Mouse (Mus musculus): Measurements from ENCODE around the gene Vmn1r193. TPM values are rescaled to one million over a fixed set of nuclear protein-coding genes. Genes with fewer than 3 reads are reported as not detected.
"Not testable (repeated sequence)": the region's sequence is repeated elsewhere in the genome, so short reads cannot be mapped to it uniquely, and the experiment has no call there.

The Vmn1r193 gene
- not detected in 2 replicates for polyA plus RNA-seq (2015; fragmentation: Nextera tagmentation; extraction: Ambion mirVana)

DNA sequence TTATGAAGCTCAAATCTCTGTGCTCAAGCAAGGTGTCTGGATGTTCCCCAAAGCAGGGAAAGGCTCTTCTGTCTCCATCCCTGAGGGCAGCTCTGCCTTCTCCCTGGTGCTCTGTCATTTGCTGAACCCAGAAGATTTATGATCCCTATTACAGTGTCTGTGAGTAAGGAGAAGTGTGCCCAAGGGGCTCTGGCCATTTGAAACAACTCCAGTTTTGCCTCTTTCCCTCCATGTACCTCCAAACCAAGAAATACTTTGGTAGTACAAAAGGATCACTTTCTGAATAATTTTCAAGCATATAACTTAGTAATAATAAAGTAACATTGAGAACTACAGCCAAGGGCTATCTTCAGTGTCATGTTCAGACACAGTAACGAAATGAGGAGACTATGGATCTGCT lies at the start of gene Vmn1r193:
Vmn1r193 (minus strand) TSS at position 101 of the 400 bp plus-strand sequence.
- H3K4me1 ChIP-seq (replicated peaks); H3K9me3 ChIP-seq (replicated peaks); H3K4me3 ChIP-seq; H3K36me3 ChIP-seq; ATAC-seq (replicated peaks; ENCODE audit: insufficient number of reproducible peaks, insufficient read depth, low FRiP score, low read depth); H3K9ac ChIP-seq; H3K27ac ChIP-seq; H3K4me2 ChIP-seq; H3K27me3 ChIP-seq: not testable (repeated sequence)
- WGBS: 71% methylated on average over 1 of the region's 1 CpGs

DNA sequence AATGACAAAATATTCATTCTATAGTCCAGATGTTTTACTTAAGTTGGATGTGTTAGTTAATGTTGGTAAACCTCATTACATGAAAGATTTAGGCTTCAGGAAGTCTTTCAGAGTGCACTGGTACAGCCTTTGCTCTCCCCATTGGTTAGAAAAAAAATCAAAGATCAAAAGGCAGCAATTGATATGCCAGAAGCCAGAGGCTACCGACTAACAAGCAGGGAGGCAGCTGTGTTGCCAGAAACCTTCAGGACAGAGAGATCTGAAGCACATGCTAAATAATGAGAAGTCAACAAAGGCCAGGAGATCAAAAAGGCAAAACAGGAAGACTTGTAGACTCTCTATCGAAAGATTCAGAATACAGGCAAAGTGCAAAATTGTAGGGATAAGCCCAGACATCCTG lies 48.8 kb upstream of the Vmn1r193 start:
- WGBS: 38% methylated on average over 2 of the region's 2 CpGs
- Histone ChIP-seq H3K4me1 (replicated peaks) (no peaks in the 10 kb centered on the region), H3K27me3 (no peaks in the 10 kb centered on the region), H3K9me3 (replicated peaks) (no peaks in the 10 kb centered on the region), H3K4me2 (no peak overlapping the region), H3K4me3 (no peak overlapping the region), H3K27ac (no peak overlapping the region), H3K9ac (no peak overlapping the region), H3K36me3 (no peaks in the 10 kb centered on the region)
- ATAC-seq (replicated peaks; ENCODE audit: insufficient number of reproducible peaks, insufficient read depth, low FRiP score, low read depth): no peak

DNA sequence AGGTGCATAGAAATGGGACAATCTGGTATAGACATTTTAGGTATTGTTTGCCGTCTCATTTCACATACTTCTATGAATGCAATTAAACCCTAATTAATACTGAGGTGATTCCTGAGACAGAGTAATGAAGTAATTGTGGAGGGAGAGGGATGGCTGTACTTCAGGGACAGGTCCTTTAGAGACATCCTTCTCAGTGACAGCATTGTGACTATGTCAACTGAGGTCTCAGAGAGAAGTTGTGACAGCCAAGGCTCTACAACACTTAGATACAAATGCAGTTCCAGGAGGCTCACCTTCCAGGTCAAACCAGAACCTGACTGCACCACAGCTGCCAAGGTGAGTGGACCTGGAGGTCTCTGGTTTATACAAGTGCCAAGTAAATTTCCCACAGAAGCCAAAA lies 47.3 kb upstream of the Vmn1r193 start, which contains the start of gene Vmn1r195:
Vmn1r195 (plus strand) TSS at position 301 of the 400 bp plus-strand sequence.
- 90% methylated on average over 1 of the region's 1 CpGs for WGBS
- H3K4me3 ChIP-seq; H3K27me3 ChIP-seq; H3K27ac ChIP-seq; H3K4me2 ChIP-seq; H3K9ac ChIP-seq; ATAC-seq (replicated peaks; ENCODE audit: insufficient number of reproducible peaks, insufficient read depth, low FRiP score, low read depth); H3K4me1 ChIP-seq (replicated peaks); H3K9me3 ChIP-seq (replicated peaks); H3K36me3 ChIP-seq: not testable (repeated sequence)

DNA sequence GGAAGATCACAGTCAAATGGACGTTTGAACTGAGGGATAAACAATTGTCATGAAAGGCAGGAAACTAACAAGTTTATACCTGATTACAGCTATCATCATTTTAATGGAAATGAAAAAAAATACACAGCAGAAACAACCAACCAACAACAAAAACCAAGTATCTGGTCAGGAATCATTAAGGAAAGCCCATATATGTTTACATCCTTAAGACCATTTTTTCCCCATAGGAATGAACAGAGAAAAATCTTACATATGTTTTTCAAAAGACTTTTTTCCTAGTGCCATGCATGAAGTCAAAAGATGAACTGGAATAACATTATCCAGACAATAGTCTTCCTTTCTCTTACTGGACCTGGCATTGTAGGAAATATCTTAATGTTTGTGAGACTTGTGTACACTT lies 21.0 kb upstream of the Vmn1r193 start, which contains the start of gene Vmn1r194:
Vmn1r194 (plus strand) TSS at position 301 of the 400 bp plus-strand sequence.
- no peaks in the 10 kb centered on the region for H3K27me3 ChIP-seq
- H3K4me1 ChIP-seq (replicated peaks): no peaks in the 10 kb centered on the region
- no peaks in the 10 kb centered on the region for H3K9me3 ChIP-seq (replicated peaks)
- ATAC-seq (replicated peaks; ENCODE audit: insufficient number of reproducible peaks, insufficient read depth, low FRiP score, low read depth): no peak
- 34% methylated on average over 1 of the region's 1 CpGs for WGBS
- H3K9ac ChIP-seq: no peak within 1 kb of the TSS
- H3K27ac ChIP-seq: no peak within 1 kb of the TSS
- no peak within 1 kb of the TSS for H3K4me3 ChIP-seq
- H3K36me3 ChIP-seq: no peaks in the 10 kb centered on the region
- H3K4me2 ChIP-seq: no peak within 1 kb of the TSS

DNA sequence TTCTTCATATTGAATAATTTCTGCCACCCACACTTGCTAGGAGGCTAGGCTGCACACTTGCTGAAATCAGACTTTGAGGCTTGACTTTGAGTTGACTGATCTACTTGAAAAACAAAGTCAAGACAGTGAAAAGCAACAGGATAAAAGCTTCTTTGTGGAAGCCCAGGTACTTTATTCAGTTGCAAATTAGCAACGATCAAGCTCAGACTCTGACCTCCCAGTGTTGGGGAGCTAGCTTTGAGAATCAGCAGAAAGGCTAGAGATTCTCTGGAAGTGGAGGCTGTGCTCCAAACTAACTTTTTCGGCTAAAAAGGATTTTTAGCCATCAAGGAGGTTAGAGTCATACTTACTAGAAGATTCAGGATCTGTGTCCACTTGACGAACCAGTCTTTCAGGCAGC lies 30.2 kb downstream of the Vmn1r193 start:
- not testable (repeated sequence) for H3K4me3 ChIP-seq; H3K4me1 ChIP-seq (replicated peaks); ATAC-seq (replicated peaks; ENCODE audit: insufficient number of reproducible peaks, insufficient read depth, low FRiP score, low read depth); H3K36me3 ChIP-seq; H3K9ac ChIP-seq; H3K9me3 ChIP-seq (replicated peaks); H3K4me2 ChIP-seq; H3K27me3 ChIP-seq; H3K27ac ChIP-seq
- 68% methylated on average over 3 of the region's 3 CpGs for WGBS

DNA sequence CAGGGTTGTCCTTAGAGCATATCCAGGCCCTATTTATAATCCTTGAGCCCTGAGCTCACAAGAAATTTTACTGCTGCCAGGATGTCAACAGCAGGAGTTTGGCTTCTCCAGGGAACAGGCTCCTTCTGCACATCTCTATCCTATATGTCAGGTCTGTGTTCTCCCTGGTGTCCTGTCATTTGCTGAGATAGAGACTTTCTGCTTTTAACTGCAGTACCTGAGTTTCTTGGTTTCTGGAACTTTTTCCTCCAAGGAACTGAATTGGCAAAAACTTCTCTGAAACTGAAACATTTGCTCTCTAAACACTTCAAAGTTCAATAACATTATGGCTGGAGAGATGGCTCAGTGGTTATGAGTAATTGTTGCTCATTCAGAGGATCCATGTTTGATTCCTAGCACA lies 31.9 kb downstream of the Vmn1r193 start, which contains the start of gene Vmn1r192:
Vmn1r192 (minus strand) TSS at position 101 of the 400 bp plus-strand sequence.
- Histone ChIP-seq H3K4me2 (no peak within 1 kb of the TSS), H3K27ac (no peak within 1 kb of the TSS), H3K4me3 (no peak within 1 kb of the TSS), H3K9me3 (replicated peaks) (no peaks in the 10 kb centered on the region), H3K9ac (no peak within 1 kb of the TSS), H3K36me3 (no peaks in the 10 kb centered on the region), H3K4me1 (replicated peaks) (no peaks in the 10 kb centered on the region), H3K27me3 (no peaks in the 10 kb centered on the region)
- ATAC-seq (replicated peaks; ENCODE audit: insufficient number of reproducible peaks, insufficient read depth, low FRiP score, low read depth): no peak

DNA sequence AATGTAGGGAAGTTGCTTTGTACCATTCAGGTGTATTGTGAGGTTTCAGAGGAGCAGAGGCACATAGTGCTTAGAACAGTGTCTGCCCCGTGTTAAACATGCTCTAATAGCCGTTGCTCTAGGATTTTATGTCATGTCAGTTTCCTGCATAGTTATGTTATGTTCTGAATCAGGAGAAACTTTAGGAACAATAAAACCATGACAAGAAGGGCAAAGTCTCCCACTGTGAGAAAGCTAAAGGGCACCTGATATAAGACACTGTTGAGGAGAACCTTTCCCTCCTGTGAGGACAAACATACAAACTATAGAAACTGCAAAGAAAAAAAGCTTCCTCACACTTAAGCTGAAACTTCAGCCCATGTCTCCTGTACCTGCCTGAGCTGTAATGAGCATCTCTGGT lies 32.6 kb downstream of the Vmn1r193 start:
- Histone ChIP-seq H3K36me3 (no peaks in the 10 kb centered on the region), H3K27ac (no peak overlapping the region), H3K9me3 (replicated peaks) (no peaks in the 10 kb centered on the region), H3K27me3 (no peaks in the 10 kb centered on the region), H3K4me1 (replicated peaks) (no peaks in the 10 kb centered on the region), H3K4me3 (no peak overlapping the region), H3K4me2 (no peak overlapping the region), H3K9ac (no peak overlapping the region)
- ATAC-seq (replicated peaks; ENCODE audit: insufficient number of reproducible peaks, insufficient read depth, low FRiP score, low read depth): no peak
- WGBS: 71% methylated on average over 2 of the region's 2 CpGs

DNA sequence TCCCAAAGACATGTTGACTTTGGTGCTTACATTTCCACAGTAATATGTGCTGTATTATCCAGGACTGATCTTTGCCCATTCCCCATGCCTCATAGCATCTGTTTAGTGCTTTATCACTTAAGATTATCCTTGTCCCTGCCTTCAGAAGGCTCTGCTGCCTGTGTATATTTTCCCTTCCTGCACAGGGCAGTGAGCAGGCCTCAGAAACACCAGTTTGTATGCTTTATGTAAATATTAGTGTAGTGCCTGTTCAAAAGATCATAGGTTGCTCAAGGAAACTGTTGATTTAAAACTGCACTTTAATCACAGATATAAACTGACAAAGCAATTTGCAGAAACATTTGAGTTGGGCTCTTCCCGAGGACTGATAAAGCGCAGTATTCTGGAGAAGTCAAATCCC lies 33.6 kb downstream of the Vmn1r193 start:
- Histone ChIP-seq H3K4me1 (replicated peaks) (no peaks in the 10 kb centered on the region), H3K9me3 (replicated peaks) (no peaks in the 10 kb centered on the region), H3K36me3 (no peaks in the 10 kb centered on the region), H3K4me2 (no peak overlapping the region), H3K27ac (no peak overlapping the region), H3K9ac (no peak overlapping the region), H3K27me3 (no peaks in the 10 kb centered on the region), H3K4me3 (no peak overlapping the region)
- no peak for ATAC-seq (replicated peaks; ENCODE audit: insufficient number of reproducible peaks, insufficient read depth, low FRiP score, low read depth)
- WGBS: 71% methylated on average over 2 of the region's 2 CpGs

DNA sequence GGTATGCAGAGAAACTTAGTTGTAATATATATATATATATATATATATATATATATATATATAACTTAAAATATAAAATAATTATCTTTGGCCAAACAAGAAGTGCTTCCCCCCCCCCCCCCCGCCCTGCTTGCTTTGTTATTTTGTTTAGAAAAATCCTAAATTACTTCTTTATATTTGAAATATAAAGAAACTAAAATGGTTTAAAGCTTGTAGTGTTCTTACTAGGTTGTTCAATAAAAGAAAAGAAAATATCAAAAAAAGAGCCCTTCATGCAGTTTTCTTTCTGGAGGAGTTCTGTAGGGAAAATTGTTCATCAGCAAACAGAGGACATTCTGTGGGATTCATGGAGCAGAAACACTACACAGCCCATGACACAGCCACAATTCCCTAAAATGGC lies 39.1 kb downstream of the Vmn1r193 start, which contains the start of gene Vmn1r191:
Vmn1r191 (minus strand) TSS at position 101 of the 400 bp plus-strand sequence.
- WGBS: 67% methylated on average over 1 of the region's 1 CpGs
- Histone ChIP-seq H3K27ac (no peak within 1 kb of the TSS), H3K4me2 (no peak within 1 kb of the TSS), H3K36me3 (no peaks in the 10 kb centered on the region), H3K27me3 (no peaks in the 10 kb centered on the region), H3K9ac (no peak within 1 kb of the TSS), H3K9me3 (replicated peaks) (no peaks in the 10 kb centered on the region), H3K4me3 (no peak within 1 kb of the TSS), H3K4me1 (replicated peaks) (no peaks in the 10 kb centered on the region)
- ATAC-seq (replicated peaks; ENCODE audit: insufficient number of reproducible peaks, insufficient read depth, low FRiP score, low read depth): no peak

DNA sequence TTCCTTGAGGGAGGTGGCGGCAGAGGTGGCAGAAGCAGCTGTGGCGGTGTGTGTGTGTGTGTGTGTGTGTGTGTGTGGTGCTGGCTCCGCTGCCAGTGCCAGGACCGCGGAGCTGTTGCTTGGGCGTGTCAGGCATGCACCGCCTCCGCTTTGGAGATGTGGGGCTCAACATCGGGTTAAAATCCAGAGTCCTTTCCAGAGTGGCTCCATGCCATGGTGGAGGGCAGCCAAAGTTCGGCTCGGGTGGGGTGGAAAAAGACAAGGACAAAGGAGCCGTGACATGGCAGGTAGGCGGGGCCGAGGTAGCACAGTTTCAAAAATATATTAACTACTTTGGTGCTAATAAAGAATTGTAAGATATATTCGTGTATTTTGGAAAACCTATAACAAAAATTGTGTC lies 54.5 kb downstream of the Vmn1r193 start:
- no peak overlapping the region for H3K4me3 ChIP-seq
- no peaks in the 10 kb centered on the region for H3K27me3 ChIP-seq
- ATAC-seq (replicated peaks; ENCODE audit: insufficient number of reproducible peaks, insufficient read depth, low FRiP score, low read depth): no peak
- H3K36me3 ChIP-seq: no peaks in the 10 kb centered on the region
- no peak overlapping the region for H3K27ac ChIP-seq
- no peak overlapping the region for H3K4me2 ChIP-seq
- H3K9me3 ChIP-seq (replicated peaks): peaks cover 4% of the 10 kb centered on the region; the same call in 1 of the 2 replicates
- no peak overlapping the region for H3K9ac ChIP-seq
- no peaks in the 10 kb centered on the region for H3K4me1 ChIP-seq (replicated peaks)
- WGBS: 87% methylated on average over 15 of the region's 15 CpGs

Measured in heart, embryonic 15.5 days (tissue).